Mouse (Mus musculus) heart, adult 2 months (tissue): ENCODE measurements at regions not wholly inside any gene's neighbourhood (a gene's known extent, or its start where the extent isn't known, plus 50 kb on each side); places are given as distances from the start of the nearest gene placed in this dataset.
"Not testable (repeated sequence)": the region's sequence is repeated elsewhere in the genome, so short reads cannot be mapped to it uniquely, and the experiment has no call there.

ENCODE experiments used
- DNase-seq, 2 experiments: peaks; one replicate each; pipeline ENCODE4 v3.0.0; 2021
- H3K27ac ChIP-seq: fragments of 200-600 bp; 2 replicates; pipeline ENCODE4 v1.8.1; 2022
- H3K27me3 ChIP-seq: fragments of 200-500 bp; 2 replicates; pipeline ENCODE4 v1.6.1; 2012; ENCODE audit warnings: mild to moderate bottlenecking, low read length, inconsistent platforms, mixed read lengths; ENCODE audit not compliant: control insufficient read depth, insufficient read depth
- H3K36me3 ChIP-seq: fragments of 200-500 bp; 2 replicates; pipeline ENCODE4 v1.6.1; 2012; ENCODE audit warnings: low read length, inconsistent platforms; ENCODE audit not compliant: control insufficient read depth, insufficient read depth
- H3K4me1 ChIP-seq: fragments of 200-500 bp; 2 replicates; pipeline ENCODE4 v1.6.1; 2011; ENCODE audit warnings: low read length; ENCODE audit not compliant: control insufficient read depth, insufficient read depth
- H3K4me3 ChIP-seq: fragments of 200-600 bp; 2 replicates; pipeline ENCODE4 v1.8.1; 2022
- H3K79me2 ChIP-seq: fragments of 200-500 bp; replicated peaks from 2 replicates; pipeline ENCODE4 v1.6.1; 2012; ENCODE audit warnings: mild to moderate bottlenecking, inconsistent platforms, low read length, moderate library complexity, mixed read lengths; ENCODE audit not compliant: control insufficient read depth, insufficient read depth
- H3K9ac ChIP-seq: fragments of 200-500 bp; 2 replicates; pipeline ENCODE4 v1.6.1; 2012; ENCODE audit warnings: low read depth, mild to moderate bottlenecking, control low read depth, inconsistent platforms, low read length, mixed read lengths
- CTCF ChIP-seq: fragments of 200-600 bp; IDR thresholded peaks from 2 replicates; pipeline ENCODE4 v1.8.1; 2022; ENCODE audit warnings: antibody characterized with exemption, mild to moderate bottlenecking, moderate library complexity
- EP300 ChIP-seq: fragments of 200-500 bp; IDR thresholded peaks from 2 replicates; pipeline ENCODE4 v1.6.1; 2011; ENCODE audit warnings: low read depth, low read length, control low read depth; ENCODE audit not compliant: insufficient read depth
- POLR2A ChIP-seq: fragments of 200-500 bp; IDR thresholded peaks from 2 replicates; pipeline ENCODE4 v1.6.1; 2011; ENCODE audit warnings: mild to moderate bottlenecking, low read depth, low read length, control low read depth; ENCODE audit not compliant: insufficient read depth
- WGBS: fragments of 180-500 bp; shearing (Covaris S2); methylation state at CpG from one replicate; pipeline ENCODE4 v1.1.7; 2018; 5-methylcytosine and 5-hydroxymethylcytosine counted together
- intact Hi-C: fragments of 180-260 bp; cut with DNase I; formaldehyde crosslinking; loops from one replicate; pipeline ENCODE4 v1.15.1; 2025

- H3K4me3 ChIP-seq = no peak overlapping the region
- H3K27me3 ChIP-seq = no peaks in the 10 kb centered on the region
- H3K36me3 ChIP-seq = no peaks in the 10 kb centered on the region
- H3K9ac ChIP-seq = no peak overlapping the region
- intact Hi-C loops = no loop called here
- TF ChIP-seq CTCF (no peak), EP300 (no peak)
- no peaks in the 10 kb centered on the region for H3K79me2 ChIP-seq
- 99% methylated on average over 2 of the region's 2 CpGs for WGBS
- no peak overlapping the region for H3K27ac ChIP-seq
- H3K4me1 ChIP-seq = no peaks in the 10 kb centered on the region
- DNase-seq = no peak
Measured at GRCm38 (mm10) chr12:117365181-117365580, 151.1 kb upstream of the Rapgef5 start.

DNA sequence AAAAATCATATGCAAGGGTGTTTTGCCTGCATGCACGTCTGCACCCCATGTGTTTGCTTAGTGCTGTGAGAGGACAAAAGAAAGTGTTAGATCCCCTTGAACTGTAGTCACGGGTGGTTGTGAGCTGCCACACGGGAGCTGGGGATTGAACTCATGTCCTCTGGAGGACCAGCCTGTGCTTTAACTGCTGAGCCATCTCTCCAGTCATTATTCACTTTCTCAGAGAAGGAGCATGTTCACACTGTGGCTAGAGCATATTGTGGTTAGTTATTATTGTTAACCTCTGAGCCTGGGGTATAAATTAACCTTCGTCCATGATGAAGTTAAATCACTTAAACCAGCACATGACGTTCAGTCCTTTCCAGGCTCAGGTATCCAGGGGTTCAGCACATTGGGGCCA lies 150.4 kb upstream of the Rapgef5 start:
- 59% methylated on average over 5 of the region's 5 CpGs for WGBS
- DNase-seq = no peak
- Histone ChIP-seq H3K4me3 (no peak overlapping the region), H3K27ac (no peak overlapping the region), H3K9ac (no peak overlapping the region), H3K79me2 (no peaks in the 10 kb centered on the region), H3K36me3 (no peaks in the 10 kb centered on the region), H3K27me3 (no peaks in the 10 kb centered on the region), H3K4me1 (no peaks in the 10 kb centered on the region)
- intact Hi-C loops = no loop called here
- TF ChIP-seq POLR2A = no peak
- TF ChIP-seq EP300 = no peak
- TF ChIP-seq CTCF = no peak

DNA sequence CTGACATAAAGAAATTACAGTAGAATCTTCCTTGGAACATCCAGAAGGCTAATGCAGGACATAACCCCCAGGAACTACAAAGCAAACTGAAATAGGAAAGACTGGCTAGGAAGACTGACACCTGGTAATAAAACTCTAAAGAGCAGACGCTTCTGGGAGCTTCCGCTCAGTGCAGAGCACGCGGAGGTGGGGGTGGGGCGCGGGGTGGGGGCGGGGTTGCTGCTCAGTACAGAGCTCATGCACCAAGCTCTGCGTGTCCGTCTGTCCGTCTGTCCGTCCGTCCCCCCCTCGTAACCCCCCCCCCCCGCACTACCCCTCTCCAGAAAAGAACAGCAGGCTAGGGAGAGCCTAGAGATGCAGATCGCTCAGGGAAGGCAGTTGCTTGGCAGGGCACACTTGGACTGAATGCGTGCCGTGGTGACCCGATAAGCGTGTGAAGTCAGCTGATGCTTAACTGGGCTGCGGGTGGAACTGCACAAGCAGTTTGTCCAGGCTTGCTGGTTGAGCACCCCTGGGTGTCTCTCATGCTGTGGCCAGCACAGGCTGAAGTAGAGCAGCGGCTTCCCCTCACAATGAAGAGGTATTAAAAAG lies 137.9 kb upstream of the Rapgef5 start:
- H3K79me2 ChIP-seq = no peaks in the 10 kb centered on the region
- WGBS = 70% methylated on average over 21 of the region's 21 CpGs
- no peaks in the 10 kb centered on the region for H3K27me3 ChIP-seq
- intact Hi-C loops = no loop called here
- DNase-seq = no peak
- no peaks in the 10 kb centered on the region for H3K36me3 ChIP-seq
- TF ChIP-seq EP300 (no peak), CTCF (no peak), POLR2A (no peak)
- H3K27ac ChIP-seq = no peak overlapping the region
- no peak overlapping the region for H3K9ac ChIP-seq
- no peaks in the 10 kb centered on the region for H3K4me1 ChIP-seq
- H3K4me3 ChIP-seq = no peak overlapping the region

DNA sequence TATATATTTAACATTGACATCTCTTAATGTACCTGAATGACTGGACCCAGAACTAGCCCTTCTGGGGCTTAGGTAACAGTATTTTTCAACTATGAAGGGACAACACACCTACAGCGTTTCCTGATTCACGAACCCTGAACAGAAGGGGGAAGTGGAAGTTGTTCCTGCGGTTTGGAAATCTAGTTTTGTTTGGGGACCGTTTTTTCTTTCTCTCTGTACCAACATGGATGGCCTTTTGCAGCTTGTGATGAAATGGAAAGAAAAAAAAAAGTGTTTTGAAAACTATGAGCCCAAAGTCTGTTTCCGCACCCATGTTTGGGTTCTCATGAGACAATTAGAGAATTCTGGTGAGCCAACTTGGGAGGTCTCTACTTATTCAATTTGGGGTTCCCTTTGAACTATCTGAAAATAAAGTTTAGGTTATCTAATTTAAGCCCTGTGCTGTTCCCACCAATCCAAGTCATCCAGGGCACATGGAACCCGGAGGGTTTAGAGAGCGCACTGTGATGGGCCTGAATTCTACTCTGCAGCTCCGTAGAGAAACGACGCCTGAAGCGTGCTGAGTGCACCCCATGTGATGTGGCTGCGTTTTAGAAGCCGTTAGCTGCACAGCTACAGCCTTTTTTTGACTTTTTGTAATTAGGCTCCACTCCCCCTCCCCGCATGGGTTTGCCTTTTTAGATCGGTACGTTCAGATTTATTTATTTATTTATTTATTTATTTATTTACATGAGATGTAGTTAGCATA lies 137.0 kb upstream of the Rapgef5 start:
- WGBS = 76% methylated on average over 16 of the region's 16 CpGs
- H3K9ac ChIP-seq = no peak overlapping the region
- H3K27ac ChIP-seq = no peak overlapping the region
- no peaks in the 10 kb centered on the region for H3K4me1 ChIP-seq
- H3K27me3 ChIP-seq = no peaks in the 10 kb centered on the region
- no peaks in the 10 kb centered on the region for H3K36me3 ChIP-seq
- intact Hi-C loops = no loop called here
- H3K4me3 ChIP-seq = no peak overlapping the region
- no peak for TF ChIP-seq POLR2A
- no peak for TF ChIP-seq CTCF
- TF ChIP-seq EP300 = no peak
- DNase-seq = no peak
- no peaks in the 10 kb centered on the region for H3K79me2 ChIP-seq

GRCm38 (mm10) chr12:117380836-117381235 lies 135.4 kb upstream of the Rapgef5 start:
- WGBS = 63% methylated on average over 6 of the region's 6 CpGs
- no peak for DNase-seq

GRCm38 (mm10) chr12:117382727-117383126 lies 133.6 kb upstream of the Rapgef5 start:
- H3K79me2 ChIP-seq, H3K27ac ChIP-seq, H3K4me1 ChIP-seq, H3K36me3 ChIP-seq, DNase-seq, H3K9ac ChIP-seq, H3K4me3 ChIP-seq, intact Hi-C loops, H3K27me3 ChIP-seq: not testable (repeated sequence)
- WGBS = 77% methylated on average over 1 of the region's 4 CpGs

More at GRCm38 (mm10) chr12:117380836-117381235, 135.4 kb upstream of the Rapgef5 start:
- intact Hi-C loops = no loop called here
- no peaks in the 10 kb centered on the region for H3K27me3 ChIP-seq
- H3K27ac ChIP-seq = no peak overlapping the region
- no peaks in the 10 kb centered on the region for H3K79me2 ChIP-seq
- no peak overlapping the region for H3K9ac ChIP-seq
- H3K4me1 ChIP-seq = no peaks in the 10 kb centered on the region
- H3K36me3 ChIP-seq = no peaks in the 10 kb centered on the region
- TF ChIP-seq POLR2A (no peak), CTCF (no peak), EP300 (no peak)
- no peak overlapping the region for H3K4me3 ChIP-seq
